Comparison of ENCODE assay signal across 8 mouse cellular contexts in the genomic region with DNA sequence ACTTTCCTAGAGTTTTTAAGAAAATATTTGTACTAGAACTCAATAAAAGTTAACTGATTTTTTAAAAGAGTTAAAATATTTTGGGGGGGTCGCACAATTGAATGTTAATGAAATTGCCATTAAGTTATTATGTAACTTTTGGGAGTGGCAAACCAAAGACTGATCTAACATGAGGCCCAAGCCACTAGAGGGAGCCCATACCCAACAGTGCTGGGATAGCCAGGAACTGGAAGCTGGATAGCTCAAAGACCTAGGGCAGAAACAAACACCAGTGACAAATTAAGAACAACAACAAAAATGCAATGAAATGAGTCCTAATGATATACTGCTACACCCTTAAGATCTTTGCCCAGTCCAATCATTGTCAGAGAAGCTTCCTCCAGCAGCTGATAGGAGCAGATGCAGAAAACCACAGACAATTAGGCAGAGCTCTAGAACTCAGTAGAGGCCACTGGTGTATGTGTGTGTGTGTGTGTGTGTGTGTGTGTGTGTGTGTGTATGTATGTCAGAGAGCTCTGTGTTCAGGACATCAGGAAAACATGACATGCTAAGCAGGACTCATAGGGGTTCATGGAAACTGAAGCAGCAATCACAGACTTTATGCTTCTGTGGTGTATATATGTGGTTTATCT.
DNase-seq lines count a peak whose midpoint lies in the region; ATAC-seq and TF ChIP-seq lines count a peak whose summit lies in the region.

No protein-coding gene starts in this region.

- H3K4me2 ChIP-seq in hindbrain, embryonic 11.5 days (replicated peaks; ENCODE audit: low read depth, low read length) = no peak overlapping the region
- no peak overlapping the region for H3K4me2 ChIP-seq in hindbrain, embryonic 16.5 days (ENCODE audit: low read length)
- H3K4me2 ChIP-seq in forebrain, postnatal 0 days (ENCODE audit: low read depth) = no peak overlapping the region
- H3K4me2 ChIP-seq in midbrain, postnatal 0 days (ENCODE audit: low read depth, low read length, poor library complexity, severe bottlenecking) = no peak overlapping the region

- H3K27ac ChIP-seq in hindbrain, embryonic 11.5 days (ENCODE audit: low read depth, low read length) = no peak overlapping the region
- H3K27ac ChIP-seq in hindbrain, embryonic 16.5 days (ENCODE audit: low read depth, low read length) = no peak overlapping the region
- no peak overlapping the region for H3K27ac ChIP-seq in ES-Bruce4 (ENCODE audit: insufficient read depth, low read length)
- no peak overlapping the region for H3K27ac ChIP-seq in forebrain, postnatal 0 days (ENCODE audit: low read depth, low read length)
- H3K27ac ChIP-seq in midbrain, postnatal 0 days (ENCODE audit: low read depth, low read length) = no peak overlapping the region

- H3K27me3 ChIP-seq in hindbrain, embryonic 11.5 days (ENCODE audit: control insufficient read depth, insufficient read depth, low read length) = no peaks in the 10 kb centered on the region
- no peaks in the 10 kb centered on the region for H3K27me3 ChIP-seq in hindbrain, embryonic 16.5 days (replicated peaks; ENCODE audit: control insufficient read depth, insufficient read depth, low read length)
- H3K27me3 ChIP-seq in ES-Bruce4 (ENCODE audit: control insufficient read depth, insufficient read depth, low read length, poor library complexity, severe bottlenecking) = no peaks in the 10 kb centered on the region
- no peaks in the 10 kb centered on the region for H3K27me3 ChIP-seq in forebrain, postnatal 0 days (ENCODE audit: insufficient read depth, low read length)
- H3K27me3 ChIP-seq in midbrain, postnatal 0 days (ENCODE audit: insufficient read depth, low read length) = no peaks in the 10 kb centered on the region

- DNase-seq in hindbrain, embryonic 11.5 days (ENCODE audit: low spot score) = peak; percentile 62
- peak; percentile 74 for DNase-seq in brain, embryonic 14.5 days (ENCODE audit: low read depth)
- DNase-seq in forebrain, postnatal 0 days = peak; percentile 24
- DNase-seq in layer of hippocampus, postnatal 10 days (ENCODE audit: low spot score in 2 of 2) = peak; percentile 41 to 54
- DNase-seq in midbrain, postnatal 0 days (ENCODE audit: low spot score) = peak; percentile 59
- no peak for DNase-seq in thymus, postnatal 14 days

- ATAC-seq in hindbrain, embryonic 11.5 days (ENCODE audit: low FRiP score) = peak; percentile 75
- no peak for ATAC-seq in hindbrain, embryonic 16.5 days
- ATAC-seq in forebrain, postnatal 0 days = no peak
- no peak for ATAC-seq in midbrain, postnatal 0 days (ENCODE audit: low FRiP score)

- H3K9me3 ChIP-seq in hindbrain, embryonic 11.5 days (ENCODE audit: control insufficient read depth, low read length) = no peaks in the 10 kb centered on the region
- H3K9me3 ChIP-seq in hindbrain, embryonic 16.5 days (ENCODE audit: control insufficient read depth, low read length) = no peaks in the 10 kb centered on the region
- H3K9me3 ChIP-seq in ES-Bruce4 (replicated peaks; ENCODE audit: control insufficient read depth, insufficient read depth, low read length, poor library complexity, severe bottlenecking) = no peaks in the 10 kb centered on the region
- H3K9me3 ChIP-seq in forebrain, postnatal 0 days (ENCODE audit: low read length) = no peaks in the 10 kb centered on the region
- no peaks in the 10 kb centered on the region for H3K9me3 ChIP-seq in midbrain, postnatal 0 days (ENCODE audit: low read length)

- H3K4me1 ChIP-seq in hindbrain, embryonic 11.5 days (replicated peaks; ENCODE audit: control insufficient read depth, insufficient read depth, low read length) = no peaks in the 10 kb centered on the region
- H3K4me1 ChIP-seq in hindbrain, embryonic 16.5 days (ENCODE audit: control insufficient read depth, insufficient read depth, low read depth, low read length) = no peaks in the 10 kb centered on the region
- no peaks in the 10 kb centered on the region for H3K4me1 ChIP-seq in ES-Bruce4 (ENCODE audit: control insufficient read depth, insufficient read depth, low read length)
- no peaks in the 10 kb centered on the region for H3K4me1 ChIP-seq in forebrain, postnatal 0 days (ENCODE audit: insufficient read depth)
- no peaks in the 10 kb centered on the region for H3K4me1 ChIP-seq in midbrain, postnatal 0 days (ENCODE audit: insufficient read depth, low read length)

- H3K4me3 ChIP-seq in hindbrain, embryonic 11.5 days (ENCODE audit: low read depth, low read length) = no peak overlapping the region
- no peak overlapping the region for H3K4me3 ChIP-seq in hindbrain, embryonic 16.5 days (ENCODE audit: low read length)
- no peak overlapping the region for H3K4me3 ChIP-seq in ES-Bruce4 (ENCODE audit: low read depth, low read length)
- no peak overlapping the region for H3K4me3 ChIP-seq in forebrain, postnatal 0 days (ENCODE audit: low read depth, low read length)
- H3K4me3 ChIP-seq in midbrain, postnatal 0 days (ENCODE audit: low read depth, low read length) = no peak overlapping the region

- TF ChIP-seq EP300 in ES-Bruce4 (IDR thresholded peaks at IDR 0.05; ENCODE audit: insufficient read depth, low read depth, low read length) = no peak

- peak; percentile 48 for TF ChIP-seq CTCF in ES-Bruce4 (IDR thresholded peaks at IDR 0.05; ENCODE audit: low read depth, low read length)
- TF ChIP-seq CTCF in brain, embryonic 14.5 days (IDR thresholded peaks at IDR 0.05; ENCODE audit: borderline replicate concordance, extremely low read depth, insufficient read depth, insufficient read length) = peak; percentile 69; the same call in 1 of the 2 replicates
- TF ChIP-seq CTCF in forebrain, postnatal 0 days (IDR thresholded peaks at IDR 0.05; ENCODE audit: low read depth) = peak; percentile 60
- peak; percentile 66 for TF ChIP-seq CTCF in midbrain, postnatal 0 days (IDR thresholded peaks at IDR 0.05)

- no peak for TF ChIP-seq POLR2A in ES-Bruce4 (IDR thresholded peaks at IDR 0.05; ENCODE audit: insufficient read depth, low read length)
- no peak for TF ChIP-seq POLR2A in brain, embryonic 14.5 days (IDR thresholded peaks at IDR 0.05; ENCODE audit: borderline replicate concordance, extremely low read depth, insufficient read depth, insufficient read length, poor library complexity, severe bottlenecking)

- 13% methylated on average over 1 of the region's 1 CpGs for WGBS in hindbrain, embryonic 11.5 days
- 10% methylated on average over 1 of the region's 1 CpGs for WGBS in hindbrain, embryonic 16.5 days
- 5% methylated on average over 1 of the region's 1 CpGs for WGBS in forebrain, postnatal 0 days
- 16% methylated on average over 1 of the region's 1 CpGs for WGBS in midbrain, postnatal 0 days

- no peak overlapping the region for H3K9ac ChIP-seq in hindbrain, embryonic 11.5 days (ENCODE audit: low read depth, low read length)
- no peak overlapping the region for H3K9ac ChIP-seq in hindbrain, embryonic 16.5 days (ENCODE audit: low read depth, low read length)
- no peak overlapping the region for H3K9ac ChIP-seq in ES-Bruce4 (ENCODE audit: low read depth, poor library complexity, severe bottlenecking)
- no peak overlapping the region for H3K9ac ChIP-seq in forebrain, postnatal 0 days
- no peak overlapping the region for H3K9ac ChIP-seq in midbrain, postnatal 0 days (replicated peaks; ENCODE audit: low read length, poor library complexity, severe bottlenecking)

- no peaks in the 10 kb centered on the region for H3K36me3 ChIP-seq in hindbrain, embryonic 11.5 days (ENCODE audit: control insufficient read depth, insufficient read depth, low read length)
- H3K36me3 ChIP-seq in hindbrain, embryonic 16.5 days (ENCODE audit: control insufficient read depth, insufficient read depth, low read length) = no peaks in the 10 kb centered on the region
- no peaks in the 10 kb centered on the region for H3K36me3 ChIP-seq in ES-Bruce4 (ENCODE audit: control insufficient read depth, insufficient read depth, low read length, poor library complexity, severe bottlenecking)
- H3K36me3 ChIP-seq in forebrain, postnatal 0 days (ENCODE audit: insufficient read depth) = no peaks in the 10 kb centered on the region
- no peaks in the 10 kb centered on the region for H3K36me3 ChIP-seq in midbrain, postnatal 0 days (ENCODE audit: insufficient read depth, low read length)
